Mouse (Mus musculus): ENCODE results near the gene Gm21750. TPM values are rescaled to one million over a fixed set of nuclear protein-coding genes. Genes with fewer than 3 reads are reported as not detected.

Gene Gm21750
- not detected for polyA plus RNA-seq (2014; fragmentation: Illumina TruSeq; extraction: RNeasy Lipid Tissue Mini Kit (QIAGEN cat#74804); ENCODE audit: low read depth, low replicate concordance)

DNA sequence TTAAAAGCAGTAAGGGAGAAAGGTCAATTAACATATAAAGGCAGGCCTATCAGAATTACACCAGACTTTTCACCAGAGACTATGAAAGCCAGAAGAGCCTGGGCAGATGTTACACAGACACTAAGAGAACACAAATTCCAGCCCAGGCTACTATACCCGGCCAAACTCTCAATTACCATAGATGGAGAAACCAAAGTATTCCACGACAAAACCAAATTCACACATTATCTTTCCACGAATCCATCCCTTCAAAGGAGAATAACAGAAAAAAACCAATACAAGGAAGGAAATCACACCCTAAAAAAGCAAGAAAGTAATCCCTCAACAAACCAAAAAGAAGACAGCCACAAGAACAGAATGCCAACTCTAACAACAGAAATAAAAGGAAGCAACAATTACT lies at the start of gene Gm21750:
Gm21750 (plus strand) TSS at position 301 of the 400 bp plus-strand sequence.

Other genes starting within 250 kb of the Gm21750 start
- 35.6 TPM for gene Med4, start 151.2 kb upstream of the Gm21750 start, polyA plus RNA-seq (2014; fragmentation: Illumina TruSeq; extraction: RNeasy Lipid Tissue Mini Kit (QIAGEN cat#74804); ENCODE audit: low read depth, low replicate concordance)
- gene Sucla2, start 135.9 kb upstream of the Gm21750 start, polyA plus RNA-seq (2014; fragmentation: Illumina TruSeq; extraction: RNeasy Lipid Tissue Mini Kit (QIAGEN cat#74804); ENCODE audit: low read depth, low replicate concordance): 87.6 TPM
- gene Nudt15, start 113.0 kb upstream of the Gm21750 start, polyA plus RNA-seq (2014; fragmentation: Illumina TruSeq; extraction: RNeasy Lipid Tissue Mini Kit (QIAGEN cat#74804); ENCODE audit: low read depth, low replicate concordance): 2.8 TPM

Measured in adipose tissue, adult 10 weeks (tissue).